13 mouse cellular contexts compared by ENCODE assay signal in the genomic region with DNA sequence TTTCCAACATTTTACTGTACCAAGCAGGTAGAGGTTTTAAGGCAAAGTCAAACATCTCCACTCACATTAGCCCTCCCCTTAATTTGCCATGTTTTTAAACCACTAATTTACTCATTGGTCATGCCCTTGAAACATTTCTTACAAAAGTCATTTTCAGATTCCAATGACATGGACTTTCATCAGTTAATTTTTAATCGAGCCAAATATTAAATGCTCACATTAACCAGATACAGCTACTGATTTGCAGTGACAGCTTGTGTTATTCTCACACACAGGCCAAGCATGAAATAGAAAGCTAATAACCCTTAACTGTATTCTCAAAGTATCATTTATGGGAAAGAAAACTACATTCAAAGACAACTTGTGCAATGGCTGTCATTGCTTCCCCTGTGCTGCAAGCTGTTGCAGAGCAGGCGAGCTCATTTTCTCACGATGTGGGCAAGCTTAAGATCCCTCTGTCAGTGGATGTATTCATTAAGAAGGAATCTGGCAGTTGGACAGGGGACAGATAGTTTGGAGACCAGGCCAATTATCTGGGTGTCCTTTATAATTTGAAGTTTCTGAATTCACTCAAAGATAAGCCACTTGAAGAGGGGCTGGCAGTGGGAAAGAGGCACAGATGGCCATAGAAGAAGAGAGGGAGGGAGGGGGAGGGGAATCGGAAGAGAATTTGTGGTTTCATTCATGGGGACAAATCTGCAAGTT. TPM values are rescaled to one million over a fixed set of nuclear protein-coding genes. Genes with fewer than 3 reads are reported as not detected.
A peak's percentile ranks its signal among the peaks of the same experiment; 100 is the strongest.
DNase-seq lines count a peak whose midpoint lies in the region; ATAC-seq and TF ChIP-seq lines count a peak whose summit lies in the region.
"Had no signal": no experiment of that assay in that cellular context is flagged by ENCODE, and none has a peak within 500 bp of the region (broad histone marks: within the 10 kb centered on the region; RNA-seq: fewer than 3 reads in every experiment).

No protein-coding gene starts in this region.

- H3K27ac ChIP-seq in heart, embryonic 15.5 days, result no peak overlapping the region
- H3K27ac ChIP-seq in midbrain, embryonic 11.5 days (ENCODE audit: low read depth, low read length), result no peak overlapping the region
- H3K27ac ChIP-seq in midbrain, embryonic 10.5 days (replicated peaks), result no peak overlapping the region
- H3K27ac ChIP-seq in forebrain, postnatal 0 days (ENCODE audit: low read depth, low read length), result no peak overlapping the region
- H3K27ac ChIP-seq: liver, embryonic 15.5 days; neural tube, embryonic 12.5 days had no signal

- no peak overlapping the region for H3K9ac ChIP-seq in heart, embryonic 15.5 days
- H3K9ac ChIP-seq in midbrain, embryonic 11.5 days (ENCODE audit: low read length), result no peak overlapping the region
- H3K9ac ChIP-seq in forebrain, postnatal 0 days, result no peak overlapping the region
- H3K9ac ChIP-seq: liver, embryonic 15.5 days; neural tube, embryonic 12.5 days had no signal

- no peaks in the 10 kb centered on the region for H3K9me3 ChIP-seq in heart, embryonic 15.5 days (replicated peaks)
- H3K9me3 ChIP-seq in midbrain, embryonic 11.5 days (ENCODE audit: control insufficient read depth, low read length), result no peaks in the 10 kb centered on the region
- no peaks in the 10 kb centered on the region for H3K9me3 ChIP-seq in midbrain, embryonic 10.5 days (replicated peaks)
- H3K9me3 ChIP-seq in forebrain, postnatal 0 days (ENCODE audit: low read length), result no peaks in the 10 kb centered on the region
- H3K9me3 ChIP-seq: liver, embryonic 15.5 days; neural tube, embryonic 12.5 days had no signal

- no peak for TF ChIP-seq CTCF in forebrain, postnatal 0 days (IDR thresholded peaks at IDR 0.05; ENCODE audit: low read depth)

- 0 out of 2 replicates have a peak overlapping the region, but pooled peaks have one; percentile 0 for H3K4me2 ChIP-seq in heart, embryonic 15.5 days
- H3K4me2 ChIP-seq in midbrain, embryonic 11.5 days, result no peak overlapping the region
- no peak overlapping the region for H3K4me2 ChIP-seq in forebrain, postnatal 0 days (ENCODE audit: low read depth)
- H3K4me2 ChIP-seq: liver, embryonic 15.5 days; neural tube, embryonic 12.5 days had no signal

- H3K27me3 ChIP-seq in heart, embryonic 15.5 days, result no peaks in the 10 kb centered on the region
- H3K27me3 ChIP-seq in midbrain, embryonic 11.5 days (ENCODE audit: control insufficient read depth, insufficient read depth, low read length), result no peaks in the 10 kb centered on the region
- H3K27me3 ChIP-seq in midbrain, embryonic 10.5 days (ENCODE audit: low read depth, poor library complexity, severe bottlenecking), result no peaks in the 10 kb centered on the region
- no peaks in the 10 kb centered on the region for H3K27me3 ChIP-seq in forebrain, postnatal 0 days (ENCODE audit: insufficient read depth, low read length)
- H3K27me3 ChIP-seq: liver, embryonic 15.5 days; neural tube, embryonic 12.5 days had no signal

- H3K4me3 ChIP-seq in heart, embryonic 15.5 days, result no peak overlapping the region
- H3K4me3 ChIP-seq in midbrain, embryonic 11.5 days (ENCODE audit: low read depth, low read length), result no peak overlapping the region
- H3K4me3 ChIP-seq in midbrain, embryonic 10.5 days, result no peak overlapping the region
- no peak overlapping the region for H3K4me3 ChIP-seq in forebrain, postnatal 0 days (ENCODE audit: low read depth, low read length)
- H3K4me3 ChIP-seq: liver, embryonic 15.5 days; neural tube, embryonic 12.5 days had no signal

- no peak for DNase-seq in heart, postnatal 25 days (ENCODE audit: low spot score)
- no peak for DNase-seq in midbrain, embryonic 11.5 days (ENCODE audit: low spot score, missing footprints)
- DNase-seq in midbrain, embryonic 10.5 days (ENCODE audit: low spot score), result no peak
- DNase-seq in forebrain, postnatal 0 days, result peak; percentile 77
- peak; percentile 84 for DNase-seq in retina, postnatal 1 day
- DNase-seq in left cerebral cortex, adult 11 months (ENCODE audit: low spot score), result no peak
- no peak for DNase-seq in natural killer cell, adult 2 months (ENCODE audit: low spot score in 2 of 2)
- DNase-seq: adrenal gland, postnatal 36 days; right cerebral cortex, postnatal 4 days; thymus, postnatal 4 days had no signal

- no peaks in the 10 kb centered on the region for H3K36me3 ChIP-seq in heart, embryonic 15.5 days
- H3K36me3 ChIP-seq in midbrain, embryonic 11.5 days (ENCODE audit: control insufficient read depth, insufficient read depth, low read length), result no peaks in the 10 kb centered on the region
- H3K36me3 ChIP-seq in midbrain, embryonic 10.5 days, result no peaks in the 10 kb centered on the region
- H3K36me3 ChIP-seq in forebrain, postnatal 0 days (ENCODE audit: insufficient read depth), result no peaks in the 10 kb centered on the region
- H3K36me3 ChIP-seq: liver, embryonic 15.5 days; neural tube, embryonic 12.5 days had no signal

- peaks cover 10% of the 10 kb centered on the region for H3K4me1 ChIP-seq in heart, embryonic 15.5 days (replicated peaks)
- H3K4me1 ChIP-seq in midbrain, embryonic 11.5 days (ENCODE audit: control insufficient read depth, insufficient read depth, low read length), result no peaks in the 10 kb centered on the region
- H3K4me1 ChIP-seq in midbrain, embryonic 10.5 days, result peaks cover 15% of the 10 kb centered on the region
- no peaks in the 10 kb centered on the region for H3K4me1 ChIP-seq in forebrain, postnatal 0 days (ENCODE audit: insufficient read depth)
- H3K4me1 ChIP-seq: liver, embryonic 15.5 days; neural tube, embryonic 12.5 days had no signal

- WGBS in heart, embryonic 15.5 days, result 29% methylated on average over 4 of the region's 4 CpGs
- 61% methylated on average over 4 of the region's 4 CpGs for WGBS in midbrain, embryonic 11.5 days
- WGBS in midbrain, embryonic 10.5 days, result 72% methylated on average over 4 of the region's 4 CpGs
- WGBS in forebrain, postnatal 0 days, result 15% methylated on average over 4 of the region's 4 CpGs

- intact Hi-C loops in heart, postnatal 25 days (cut with DNase I), result no loop called here

- no peak for ATAC-seq in heart, embryonic 15.5 days (replicated peaks; ENCODE audit: insufficient number of reproducible peaks, insufficient read depth, low FRiP score, low read depth)
- ATAC-seq in midbrain, embryonic 11.5 days (ENCODE audit: low FRiP score), result peak; percentile 26; the same call in 1 of the 2 replicates
- ATAC-seq in forebrain, postnatal 0 days, result peak; percentile 81

RNA-seq across cellular contexts. Expression of gene Bcl2, which starts 11.5 kb away (rescaled TPM):
- 7.4 and 10.1 TPM in 2 replicates for polyA plus RNA-seq in heart, embryonic 15.5 days (2015; fragmentation: Nextera tagmentation; extraction: Ambion mirVana)
- 1 to 10 TPM; 3.7 to 4.4 TPM for total RNA-seq in heart, postnatal 25 days (2021)
- polyA plus RNA-seq in midbrain, embryonic 11.5 days (2014; fragmentation: Nextera tagmentation; extraction: Ambion mirVana), result 5.7 and 6.2 TPM in 2 replicates
- 8.9 and 9.9 TPM in 2 replicates for polyA plus RNA-seq in midbrain, embryonic 10.5 days (2016; fragmentation: Nextera tagmentation; extraction: Ambion mirVana)
- total RNA-seq in forebrain, postnatal 0 days (2014; rRNA removed), result 10.3 and 14.1 TPM in 2 replicates
- polyA plus RNA-seq in forebrain, postnatal 0 days (2015; fragmentation: Nextera tagmentation; extraction: Ambion mirVana), result 3.5 and 6.3 TPM in 2 replicates

RNA-seq across cellular contexts. Expression of gene Kdsr, which starts 56.9 kb away (rescaled TPM):
- polyA plus RNA-seq in heart, embryonic 15.5 days (2015; fragmentation: Nextera tagmentation; extraction: Ambion mirVana), result 7.4 and 9.0 TPM in 2 replicates
- 1 to 10 TPM; 6.1 to 6.9 TPM for total RNA-seq in heart, postnatal 25 days (2021)
- polyA plus RNA-seq in midbrain, embryonic 11.5 days (2014; fragmentation: Nextera tagmentation; extraction: Ambion mirVana), result 7.8 and 9.0 TPM in 2 replicates
- 7.2 and 7.5 TPM in 2 replicates for polyA plus RNA-seq in midbrain, embryonic 10.5 days (2016; fragmentation: Nextera tagmentation; extraction: Ambion mirVana)
- total RNA-seq in forebrain, postnatal 0 days (2014; rRNA removed), result 11.8 and 15.8 TPM in 2 replicates
- 13.4 and 17.8 TPM in 2 replicates for polyA plus RNA-seq in forebrain, postnatal 0 days (2015; fragmentation: Nextera tagmentation; extraction: Ambion mirVana)

Comparison
In these comparisons a context has a peak if more than half of its experiments do, and no peak if none do; other contexts are left out.
1. DNase-seq: peak in forebrain, postnatal 0 days (single experiment) and retina, postnatal 1 day (single experiment); none in heart, postnatal 25 days (single experiment), midbrain, embryonic 11.5 days (single experiment), midbrain, embryonic 10.5 days (single experiment), left cerebral cortex, adult 11 months (single experiment) and natural killer cell, adult 2 months (0 of 2).